Mouse (Mus musculus): ENCODE measurements around the gene 3100002H09Rik. TPM values are rescaled to one million over a fixed set of nuclear protein-coding genes. Genes with fewer than 3 reads are reported as not detected.

The 3100002H09Rik gene
- polyA plus RNA-seq, 1 experiment from 2014 or later, result 1.5 TPM

GRCm38 (mm10) chr4:124580695-124581094, 29.9 kb downstream of the 3100002H09Rik start:
- Histone ChIP-seq H3K36me3 (ENCODE audit: control insufficient read depth, insufficient read depth, low read length) (no peaks in the 10 kb centered on the region), H3K27ac (ENCODE audit: low read length) (peak overlapping the region; percentile 17; the same call in 1 of the 2 replicates), H3K9me3 (replicated peaks; ENCODE audit: control insufficient read depth, low read length, poor library complexity, severe bottlenecking) (no peaks in the 10 kb centered on the region), H3K9ac (ENCODE audit: low read depth, low read length) (no peak overlapping the region), H3K4me2 (ENCODE audit: low read length) (no peak overlapping the region), H3K27me3 (ENCODE audit: control insufficient read depth, insufficient read depth, low read depth, low read length) (0 out of 2 replicates have a peak, but pooled peaks cover 5% of the 10 kb centered on the region), H3K4me3 (ENCODE audit: low read depth, low read length) (no peak overlapping the region), H3K4me1 (ENCODE audit: control insufficient read depth, insufficient read depth, low read length) (peaks cover 5% of the 10 kb centered on the region; the same call in 1 of the 2 replicates)
- WGBS, result 88% methylated on average over 7 of the region's 7 CpGs
- ATAC-seq, result no peak

- Histone ChIP-seq H3K4me1 (ENCODE audit: control insufficient read depth, insufficient read depth, low read length) (peaks cover 14% of the 10 kb centered on the region; the same call in 1 of the 2 replicates), H3K9ac (ENCODE audit: low read depth, low read length) (peak overlapping the region; percentile 72), H3K9me3 (replicated peaks; ENCODE audit: control insufficient read depth, low read length, poor library complexity, severe bottlenecking) (no peaks in the 10 kb centered on the region), H3K4me3 (ENCODE audit: low read depth, low read length) (peak overlapping the region; percentile 54), H3K27ac (ENCODE audit: low read length) (no peak overlapping the region), H3K36me3 (ENCODE audit: control insufficient read depth, insufficient read depth, low read length) (no peaks in the 10 kb centered on the region), H3K27me3 (ENCODE audit: control insufficient read depth, insufficient read depth, low read depth, low read length) (peaks cover 15% of the 10 kb centered on the region), H3K4me2 (ENCODE audit: low read length) (peak overlapping the region; percentile 98)
- WGBS, result 6% methylated on average over 7 of the region's 7 CpGs
- ATAC-seq, result no peak
Measured at GRCm38 (mm10) chr4:124575955-124576445, 34.6 kb downstream of the 3100002H09Rik start.

DNA sequence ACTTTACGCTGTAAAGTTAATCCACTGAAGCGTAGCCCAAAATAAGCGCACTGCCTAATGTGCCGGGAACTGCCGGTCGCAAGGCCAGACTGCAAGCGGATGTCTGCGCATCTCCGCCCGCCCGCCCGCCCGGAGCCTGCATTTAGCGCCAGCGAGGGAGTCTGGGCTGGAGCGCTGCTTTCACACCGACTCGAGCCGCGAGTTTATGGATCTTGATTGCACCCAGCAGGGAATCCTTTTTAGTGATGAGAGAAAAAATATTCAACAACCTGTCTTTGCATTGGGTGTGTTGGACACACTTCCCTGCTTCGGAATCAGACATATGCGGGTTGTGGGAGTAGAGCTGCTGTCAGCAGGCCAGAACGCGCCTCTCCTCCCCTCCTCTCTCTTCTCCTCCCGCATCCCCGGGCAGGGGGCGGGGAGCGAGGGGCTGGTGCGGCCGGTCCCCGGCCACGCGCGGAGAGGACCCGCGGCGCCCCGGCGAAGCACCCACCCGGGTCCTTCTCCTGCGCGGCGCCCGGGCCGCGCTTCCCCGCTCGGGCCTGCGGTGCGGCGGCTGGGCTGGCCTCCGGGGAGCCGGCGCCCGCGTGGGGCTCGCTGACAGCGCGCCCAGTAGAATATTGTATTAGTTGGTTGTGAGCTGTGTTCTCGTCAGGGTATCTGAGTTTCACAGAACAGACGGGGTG, 35.2 kb downstream of the 3100002H09Rik start:
- WGBS, result 1% methylated on average over 56 of the region's 61 CpGs
- Histone ChIP-seq H3K27ac (ENCODE audit: low read length) (peak overlapping the region; percentile 12; the same call in 1 of the 2 replicates), H3K9me3 (replicated peaks; ENCODE audit: control insufficient read depth, low read length, poor library complexity, severe bottlenecking) (no peaks in the 10 kb centered on the region), H3K4me3 (ENCODE audit: low read depth, low read length) (peak overlapping the region; percentile 54), H3K27me3 (ENCODE audit: control insufficient read depth, insufficient read depth, low read depth, low read length) (peaks cover 15% of the 10 kb centered on the region), H3K36me3 (ENCODE audit: control insufficient read depth, insufficient read depth, low read length) (no peaks in the 10 kb centered on the region), H3K4me2 (ENCODE audit: low read length) (peak overlapping the region; percentile 98), H3K9ac (ENCODE audit: low read depth, low read length) (peak overlapping the region; percentile 72), H3K4me1 (ENCODE audit: control insufficient read depth, insufficient read depth, low read length) (peaks cover 14% of the 10 kb centered on the region; the same call in 1 of the 2 replicates)
- peak; percentile 64 for ATAC-seq

DNA sequence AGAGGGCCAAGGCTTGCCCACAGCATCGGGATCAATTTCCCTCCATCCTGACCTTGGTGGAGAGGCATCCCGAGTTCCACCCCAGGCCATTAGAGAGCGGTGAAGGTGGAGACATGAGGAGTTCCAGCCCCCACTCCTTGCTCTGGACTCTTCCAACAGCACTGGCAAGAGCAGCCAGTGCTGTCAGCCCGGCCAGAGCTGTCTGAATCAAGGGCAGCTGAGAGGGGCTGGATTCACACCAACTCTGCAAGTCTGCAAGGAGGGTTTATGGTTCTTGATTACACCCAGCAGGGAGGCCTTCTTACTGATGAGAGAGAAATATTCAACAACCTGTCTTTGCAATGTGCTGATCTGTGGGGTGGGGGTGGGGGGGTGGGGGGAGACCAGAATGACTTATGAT, 37.0 kb downstream of the 3100002H09Rik start:
- Histone ChIP-seq H3K4me2 (ENCODE audit: low read length) (no peak overlapping the region), H3K4me3 (ENCODE audit: low read depth, low read length) (no peak overlapping the region), H3K27me3 (ENCODE audit: control insufficient read depth, insufficient read depth, low read depth, low read length) (peaks cover 18% of the 10 kb centered on the region), H3K9ac (ENCODE audit: low read depth, low read length) (no peak overlapping the region), H3K4me1 (ENCODE audit: control insufficient read depth, insufficient read depth, low read length) (peaks cover 14% of the 10 kb centered on the region; the same call in 1 of the 2 replicates), H3K36me3 (ENCODE audit: control insufficient read depth, insufficient read depth, low read length) (no peaks in the 10 kb centered on the region), H3K9me3 (replicated peaks; ENCODE audit: control insufficient read depth, low read length, poor library complexity, severe bottlenecking) (no peaks in the 10 kb centered on the region), H3K27ac (ENCODE audit: low read length) (no peak overlapping the region)
- 60% methylated on average over 4 of the region's 4 CpGs for WGBS
- ATAC-seq, result no peak

DNA sequence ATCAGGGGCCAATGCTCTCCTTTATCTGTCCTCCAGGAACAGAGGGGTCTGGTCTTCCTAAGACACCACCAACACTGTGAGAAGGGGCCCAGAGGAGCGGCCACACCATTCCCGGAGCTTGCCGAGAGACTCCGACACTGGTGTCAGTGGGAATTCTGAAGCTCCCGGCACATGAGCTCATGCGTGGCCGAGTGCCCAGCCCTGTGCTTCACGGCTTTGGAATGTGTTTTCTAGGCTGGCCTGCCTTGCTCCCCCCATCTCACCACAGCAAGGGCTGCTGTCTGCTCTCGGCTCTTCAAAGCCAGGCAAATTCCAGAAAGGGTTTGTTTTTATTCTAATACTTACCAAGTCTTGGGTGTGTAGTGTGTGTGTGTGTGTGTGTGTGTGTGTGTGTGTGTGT, 39.6 kb downstream of the 3100002H09Rik start:
- no peak for ATAC-seq
- 73% methylated on average over 9 of the region's 9 CpGs for WGBS
- H3K27ac ChIP-seq (ENCODE audit: low read length), result no peak overlapping the region

GRCm38 (mm10) chr4:124569661-124570060, 40.9 kb downstream of the 3100002H09Rik start:
- no peak overlapping the region for H3K4me3 ChIP-seq (ENCODE audit: low read depth, low read length)
- no peaks in the 10 kb centered on the region for H3K9me3 ChIP-seq (replicated peaks; ENCODE audit: control insufficient read depth, low read length, poor library complexity, severe bottlenecking)
- WGBS, result 15% methylated on average over 7 of the region's 7 CpGs
- no peak overlapping the region for H3K4me2 ChIP-seq (ENCODE audit: low read length)
- H3K4me1 ChIP-seq (ENCODE audit: control insufficient read depth, insufficient read depth, low read length), result peaks cover under 1% of the 10 kb centered on the region; the same call in 1 of the 2 replicates
- peaks cover 11% of the 10 kb centered on the region for H3K27me3 ChIP-seq (ENCODE audit: control insufficient read depth, insufficient read depth, low read depth, low read length)
- H3K9ac ChIP-seq (ENCODE audit: low read depth, low read length), result no peak overlapping the region
- H3K27ac ChIP-seq (ENCODE audit: low read length), result no peak overlapping the region
- ATAC-seq, result no peak
- no peaks in the 10 kb centered on the region for H3K36me3 ChIP-seq (ENCODE audit: control insufficient read depth, insufficient read depth, low read length)

More for the DNA sequence above, 39.6 kb downstream of the 3100002H09Rik start:
- Histone ChIP-seq H3K9me3 (replicated peaks; ENCODE audit: control insufficient read depth, low read length, poor library complexity, severe bottlenecking) (no peaks in the 10 kb centered on the region), H3K4me3 (ENCODE audit: low read depth, low read length) (no peak overlapping the region), H3K4me1 (ENCODE audit: control insufficient read depth, insufficient read depth, low read length) (peaks cover 12% of the 10 kb centered on the region; the same call in 1 of the 2 replicates), H3K27me3 (ENCODE audit: control insufficient read depth, insufficient read depth, low read depth, low read length) (peaks cover 13% of the 10 kb centered on the region), H3K4me2 (ENCODE audit: low read length) (no peak overlapping the region), H3K36me3 (ENCODE audit: control insufficient read depth, insufficient read depth, low read length) (no peaks in the 10 kb centered on the region), H3K9ac (ENCODE audit: low read depth, low read length) (no peak overlapping the region)

DNA sequence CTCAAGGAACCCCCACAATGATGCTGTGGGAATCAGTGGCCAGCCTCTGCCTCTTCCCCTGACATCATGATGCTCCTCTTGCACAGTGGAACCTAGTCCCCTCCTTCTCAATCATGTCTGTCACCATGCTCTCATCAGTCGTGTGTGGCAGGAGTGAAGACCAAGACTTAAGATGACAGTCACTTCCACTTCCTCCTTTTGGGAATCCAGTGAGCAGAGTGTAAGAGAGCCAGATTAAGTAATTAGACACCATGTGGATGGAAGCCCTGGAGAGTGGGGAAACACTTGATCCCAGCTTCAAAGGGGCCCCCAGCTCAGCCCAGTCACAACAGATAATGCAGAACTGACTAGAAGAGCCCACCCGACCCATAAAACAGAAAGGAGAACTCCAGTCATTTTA, 47.2 kb downstream of the 3100002H09Rik start:
- ATAC-seq, result no peak
- Histone ChIP-seq H3K27me3 (ENCODE audit: control insufficient read depth, insufficient read depth, low read depth, low read length) (no peaks in the 10 kb centered on the region), H3K36me3 (ENCODE audit: control insufficient read depth, insufficient read depth, low read length) (no peaks in the 10 kb centered on the region), H3K9ac (ENCODE audit: low read depth, low read length) (no peak overlapping the region), H3K4me3 (ENCODE audit: low read depth, low read length) (no peak overlapping the region), H3K4me2 (ENCODE audit: low read length) (no peak overlapping the region), H3K27ac (ENCODE audit: low read length) (no peak overlapping the region), H3K9me3 (replicated peaks; ENCODE audit: control insufficient read depth, low read length, poor library complexity, severe bottlenecking) (no peaks in the 10 kb centered on the region), H3K4me1 (ENCODE audit: control insufficient read depth, insufficient read depth, low read length) (no peaks in the 10 kb centered on the region)
- WGBS, result 28% methylated on average over 2 of the region's 2 CpGs

- Histone ChIP-seq H3K4me3 (ENCODE audit: low read depth, low read length) (no peak overlapping the region), H3K9me3 (replicated peaks; ENCODE audit: control insufficient read depth, low read length, poor library complexity, severe bottlenecking) (no peaks in the 10 kb centered on the region), H3K36me3 (ENCODE audit: control insufficient read depth, insufficient read depth, low read length) (no peaks in the 10 kb centered on the region), H3K4me1 (ENCODE audit: control insufficient read depth, insufficient read depth, low read length) (no peaks in the 10 kb centered on the region), H3K27me3 (ENCODE audit: control insufficient read depth, insufficient read depth, low read depth, low read length) (no peaks in the 10 kb centered on the region), H3K9ac (ENCODE audit: low read depth, low read length) (no peak overlapping the region), H3K4me2 (ENCODE audit: low read length) (no peak overlapping the region), H3K27ac (ENCODE audit: low read length) (no peak overlapping the region)
- 0 out of 2 replicates have a peak, but pooled peaks have one; percentile 36 for ATAC-seq
- 45% methylated on average over 7 of the region's 7 CpGs for WGBS
Measured at GRCm38 (mm10) chr4:124562721-124563120, 47.9 kb downstream of the 3100002H09Rik start.
